Mouse (Mus musculus) embryonic facial prominence, embryonic 13.5 days (tissue): ENCODE results near the gene Tmem169. TPM values are rescaled to one million over a fixed set of nuclear protein-coding genes. Genes with fewer than 3 reads are reported as not detected.

Experiments
- ATAC-seq: fragments of 200-750 bp; cut with Nextera tagmentation; 2 replicates; pipeline ENCODE4 v1.8.0; 2017; ENCODE audit warnings: low read depth; ENCODE audit not compliant: insufficient number of reproducible peaks, insufficient read depth, low FRiP score, low TSS enrichment
- H3K27ac ChIP-seq: fragments of 300-500 bp; sonication (generic); 2 replicates; pipeline ENCODE4 v1.5.1; 2015; ENCODE audit warnings: moderate library complexity, mild to moderate bottlenecking, inconsistent platforms
- H3K27me3 ChIP-seq: fragments of 300-500 bp; sonication (generic); 2 replicates; pipeline ENCODE4 v1.6.1; 2015; ENCODE audit warnings: mild to moderate bottlenecking, inconsistent platforms
- H3K36me3 ChIP-seq: fragments of 300-500 bp; sonication (generic); 2 replicates; pipeline ENCODE4 v1.6.1; 2015; ENCODE audit warnings: mild to moderate bottlenecking, inconsistent platforms
- H3K4me1 ChIP-seq: fragments of 300-500 bp; sonication (generic); 2 replicates; pipeline ENCODE4 v1.6.1; 2015; ENCODE audit warnings: inconsistent platforms
- H3K4me2 ChIP-seq: fragments of 300-500 bp; sonication (generic); 2 replicates; pipeline ENCODE4 v1.6.1; 2015; ENCODE audit warnings: moderate library complexity, mild to moderate bottlenecking, inconsistent platforms
- H3K4me3 ChIP-seq: fragments of 300-500 bp; sonication (generic); 2 replicates; pipeline ENCODE4 v1.5.1; 2015; ENCODE audit warnings: mild to moderate bottlenecking, inconsistent platforms
- H3K9ac ChIP-seq: fragments of 300-500 bp; sonication (generic); 2 replicates; pipeline ENCODE4 v1.6.1; 2015; ENCODE audit warnings: mild to moderate bottlenecking, inconsistent platforms
- H3K9me3 ChIP-seq: fragments of 300-500 bp; sonication (generic); 2 replicates; pipeline ENCODE4 v1.6.1; 2016; ENCODE audit warnings: inconsistent platforms
- WGBS: fragments of 180-500 bp; shearing (Covaris S2); methylation state at CpG from one replicate; pipeline ENCODE4 v1.1.7; 2015; ENCODE audit warnings: mixed read lengths; 5-methylcytosine and 5-hydroxymethylcytosine counted together
- polyA plus RNA-seq: library from polyadenylated mRNA; unstranded; fragments of >200 nt; fragmentation: Nextera tagmentation; extraction: Ambion mirVana; gene quantifications from 2 replicates; pipeline ENCODE4 v1.2.1, GENCODE M21; 2015

Gene Tmem169
- polyA plus RNA-seq, 1 experiment from 2014 or later: 4.8 TPM

- Histone ChIP-seq H3K27me3 (no peaks in the 10 kb centered on the region), H3K9me3 (no peaks in the 10 kb centered on the region), H3K9ac (peak overlapping the region; percentile 69), H3K4me2 (peak overlapping the region; percentile 65), H3K36me3 (no peaks in the 10 kb centered on the region), H3K4me3 (peak overlapping the region; percentile 46), H3K4me1 (peaks cover 16% of the 10 kb centered on the region), H3K27ac (peak overlapping the region; percentile 95)
- no peak for ATAC-seq
- WGBS: 48% methylated on average over 11 of the region's 11 CpGs
Measured at GRCm38 (mm10) chr1:72253881-72254491, 30.2 kb upstream of the Tmem169 start.

- H3K9me3 ChIP-seq: no peaks in the 10 kb centered on the region
- H3K9ac ChIP-seq: peak overlapping the region; percentile 69
- WGBS: 1% methylated on average over 35 of the region's 35 CpGs
- H3K4me3 ChIP-seq: peak overlapping the region; percentile 46
- H3K4me2 ChIP-seq: peak overlapping the region; percentile 65
- H3K27me3 ChIP-seq: no peaks in the 10 kb centered on the region
- peak; percentile 89 for ATAC-seq
- H3K4me1 ChIP-seq: peaks cover 16% of the 10 kb centered on the region
- peaks cover 2% of the 10 kb centered on the region; the same call in 1 of the 2 replicates for H3K36me3 ChIP-seq
- H3K27ac ChIP-seq: peak overlapping the region; percentile 95
Measured at GRCm38 (mm10) chr1:72254545-72255061, 29.6 kb upstream of the Tmem169 start.

GRCm38 (mm10) chr1:72255062-72255853 is 28.9 kb upstream of the Tmem169 start:
- H3K27ac ChIP-seq: peak overlapping the region; percentile 95
- H3K4me1 ChIP-seq: peaks cover 16% of the 10 kb centered on the region
- ATAC-seq: peak; percentile 83
- no peaks in the 10 kb centered on the region for H3K9me3 ChIP-seq
- WGBS: 1% methylated on average over 15 of the region's 15 CpGs
- H3K4me3 ChIP-seq: peak overlapping the region; percentile 46
- H3K36me3 ChIP-seq: peaks cover 7% of the 10 kb centered on the region; the same call in 1 of the 2 replicates
- H3K27me3 ChIP-seq: no peaks in the 10 kb centered on the region
- peak overlapping the region; percentile 69 for H3K9ac ChIP-seq
- H3K4me2 ChIP-seq: peak overlapping the region; percentile 65

GRCm38 (mm10) chr1:72255854-72256175 is 28.4 kb upstream of the Tmem169 start:
- H3K4me3 ChIP-seq: peak overlapping the region; percentile 46
- H3K9ac ChIP-seq: peak overlapping the region; percentile 69
- peaks cover 16% of the 10 kb centered on the region for H3K4me1 ChIP-seq
- no peaks in the 10 kb centered on the region for H3K27me3 ChIP-seq
- 30% methylated on average over 11 of the region's 11 CpGs for WGBS
- no peaks in the 10 kb centered on the region for H3K9me3 ChIP-seq
- no peak for ATAC-seq
- H3K4me2 ChIP-seq: peak overlapping the region; percentile 65
- H3K27ac ChIP-seq: peak overlapping the region; percentile 95
- H3K36me3 ChIP-seq: peaks cover 7% of the 10 kb centered on the region

GRCm38 (mm10) chr1:72256381-72257256 is 27.6 kb upstream of the Tmem169 start:
- H3K27ac ChIP-seq: peak overlapping the region; percentile 95; the same call in 1 of the 2 replicates
- peaks cover 16% of the 10 kb centered on the region for H3K4me1 ChIP-seq
- peak overlapping the region; percentile 65 for H3K4me2 ChIP-seq
- peaks cover 7% of the 10 kb centered on the region for H3K36me3 ChIP-seq
- no peak for ATAC-seq
- no peaks in the 10 kb centered on the region for H3K27me3 ChIP-seq
- 73% methylated on average over 9 of the region's 9 CpGs for WGBS
- no peaks in the 10 kb centered on the region for H3K9me3 ChIP-seq
- 0 out of 2 replicates have a peak overlapping the region, but pooled peaks have one; percentile 46 for H3K4me3 ChIP-seq
- peak overlapping the region; percentile 69; the same call in 1 of the 2 replicates for H3K9ac ChIP-seq

- WGBS: 94% methylated on average over 3 of the region's 3 CpGs
- no peaks in the 10 kb centered on the region for H3K9me3 ChIP-seq
- peaks cover 41% of the 10 kb centered on the region for H3K36me3 ChIP-seq
- no peak overlapping the region for H3K27ac ChIP-seq
- no peak overlapping the region for H3K4me3 ChIP-seq
- ATAC-seq: no peak
- H3K4me2 ChIP-seq: no peak overlapping the region
- H3K4me1 ChIP-seq: 0 out of 2 replicates have a peak, but pooled peaks cover 2% of the 10 kb centered on the region
- no peaks in the 10 kb centered on the region for H3K27me3 ChIP-seq
- H3K9ac ChIP-seq: no peak overlapping the region
Measured at GRCm38 (mm10) chr1:72263099-72263498, 21.1 kb upstream of the Tmem169 start.

- H3K9me3 ChIP-seq: 0 out of 2 replicates have a peak, but pooled peaks cover 5% of the 10 kb centered on the region
- H3K4me1 ChIP-seq: no peaks in the 10 kb centered on the region
- H3K27ac ChIP-seq: no peak overlapping the region
- no peak overlapping the region for H3K4me3 ChIP-seq
- ATAC-seq: no peak
- H3K27me3 ChIP-seq: no peaks in the 10 kb centered on the region
- no peak overlapping the region for H3K4me2 ChIP-seq
- H3K36me3 ChIP-seq: peaks cover 35% of the 10 kb centered on the region
- 92% methylated on average over 3 of the region's 3 CpGs for WGBS
- H3K9ac ChIP-seq: no peak overlapping the region
Measured at GRCm38 (mm10) chr1:72278085-72278484, 6.1 kb upstream of the Tmem169 start.

- no peak overlapping the region for H3K4me2 ChIP-seq
- H3K36me3 ChIP-seq: no peaks in the 10 kb centered on the region; the same call in 1 of the 2 replicates
- H3K27me3 ChIP-seq: peaks cover 4% of the 10 kb centered on the region; the same call in 1 of the 2 replicates
- H3K27ac ChIP-seq: no peak overlapping the region
- WGBS: 79% methylated on average over 1 of the region's 1 CpGs
- H3K4me3 ChIP-seq: no peak overlapping the region
- no peak for ATAC-seq
- H3K9ac ChIP-seq: no peak overlapping the region
- no peaks in the 10 kb centered on the region for H3K9me3 ChIP-seq
- peaks cover 3% of the 10 kb centered on the region; the same call in 1 of the 2 replicates for H3K4me1 ChIP-seq
Measured at GRCm38 (mm10) chr1:72282604-72283003, 1.6 kb upstream of the Tmem169 start.

GRCm38 (mm10) chr1:72284539-72284938 is 370 bp downstream of the Tmem169 start:
- Histone ChIP-seq H3K4me3 (peak overlapping the region; percentile 69), H3K36me3 (no peaks in the 10 kb centered on the region; the same call in 1 of the 2 replicates), H3K9ac (peak overlapping the region; percentile 89), H3K27ac (no peak overlapping the region), H3K9me3 (no peaks in the 10 kb centered on the region), H3K4me2 (peak overlapping the region; percentile 85), H3K4me1 (peaks cover 3% of the 10 kb centered on the region; the same call in 1 of the 2 replicates), H3K27me3 (peaks cover 4% of the 10 kb centered on the region; the same call in 1 of the 2 replicates)
- WGBS: under 1% methylated on average over 5 of the region's 5 CpGs
- no peak for ATAC-seq

- WGBS: 35% methylated on average over 5 of the region's 5 CpGs
- Histone ChIP-seq H3K9me3 (no peaks in the 10 kb centered on the region), H3K36me3 (no peaks in the 10 kb centered on the region), H3K9ac (no peak overlapping the region), H3K4me2 (no peak overlapping the region), H3K27ac (no peak overlapping the region), H3K4me1 (peaks cover 3% of the 10 kb centered on the region; the same call in 1 of the 2 replicates), H3K4me3 (no peak overlapping the region), H3K27me3 (peaks cover 4% of the 10 kb centered on the region; the same call in 1 of the 2 replicates)
- no peak for ATAC-seq
Measured at GRCm38 (mm10) chr1:72286904-72287303, 2.7 kb downstream of the Tmem169 start.

- H3K4me2 ChIP-seq: no peak overlapping the region
- no peak overlapping the region for H3K9ac ChIP-seq
- H3K27ac ChIP-seq: no peak overlapping the region
- no peaks in the 10 kb centered on the region for H3K9me3 ChIP-seq
- peaks cover 3% of the 10 kb centered on the region; the same call in 1 of the 2 replicates for H3K4me1 ChIP-seq
- WGBS: 85% methylated on average over 4 of the region's 4 CpGs
- H3K4me3 ChIP-seq: no peak overlapping the region
- peaks cover 4% of the 10 kb centered on the region; the same call in 1 of the 2 replicates for H3K27me3 ChIP-seq
- no peaks in the 10 kb centered on the region for H3K36me3 ChIP-seq
- no peak for ATAC-seq
Measured at GRCm38 (mm10) chr1:72287893-72288292, 3.7 kb downstream of the Tmem169 start.
